ENCODE assay signal across 14 mouse cellular contexts in the genomic region with DNA sequence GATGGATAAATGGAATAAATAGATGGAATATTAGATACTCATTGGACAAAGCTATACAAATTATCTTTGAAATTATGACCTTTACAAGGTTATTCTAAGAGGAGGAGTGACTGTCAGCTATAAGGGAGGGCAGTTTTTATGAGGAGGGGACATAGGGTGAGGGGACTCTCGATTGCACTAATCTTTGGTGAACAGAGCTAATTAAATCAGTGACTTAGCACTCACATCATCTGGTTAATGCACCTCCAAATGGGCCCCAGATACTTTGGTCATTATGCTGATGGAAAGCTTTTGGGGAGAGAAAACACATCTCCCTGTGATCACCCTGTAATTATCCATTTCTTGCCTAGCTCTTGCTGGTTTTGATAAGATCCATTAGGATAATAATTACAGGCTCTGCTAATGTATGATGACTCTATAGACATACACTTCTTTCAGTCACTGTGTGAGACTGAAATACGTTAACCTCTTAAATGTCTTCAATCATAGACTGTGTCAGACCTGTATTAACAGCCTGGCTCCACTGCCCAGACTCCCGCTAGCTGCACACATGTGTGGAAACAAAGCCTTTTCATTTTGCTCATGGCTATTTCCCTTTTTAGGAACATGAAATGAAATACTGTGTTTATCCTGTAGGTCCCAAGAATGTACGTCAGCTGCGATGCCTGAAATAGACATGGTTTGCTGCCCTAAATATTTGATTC.
A peak's percentile ranks its signal among the peaks of the same experiment; 100 is the strongest.
DNase-seq lines count a peak whose midpoint lies in the region; ATAC-seq and TF ChIP-seq lines count a peak whose summit lies in the region.
"Had no signal": no experiment of that assay in that cellular context is flagged by ENCODE, and none has a peak within 500 bp of the region (broad histone marks: within the 10 kb centered on the region; RNA-seq: fewer than 3 reads in every experiment).

No protein-coding gene starts in this region.

- WGBS in intestine, embryonic 15.5 days, result 46% methylated on average over 5 of the region's 5 CpGs
- WGBS in intestine, embryonic 16.5 days, result 62% methylated on average over 5 of the region's 5 CpGs
- WGBS in forebrain, embryonic 15.5 days, result 38% methylated on average over 5 of the region's 5 CpGs
- WGBS in neural tube, embryonic 14.5 days, result 53% methylated on average over 5 of the region's 5 CpGs

- no peak overlapping the region for H3K27ac ChIP-seq in intestine, embryonic 15.5 days
- no peak overlapping the region; the same call in 1 of the 2 replicates for H3K27ac ChIP-seq in intestine, embryonic 16.5 days (ENCODE audit: low read length)
- no peak overlapping the region for H3K27ac ChIP-seq in forebrain, embryonic 15.5 days (replicated peaks)
- H3K27ac ChIP-seq in neural tube, embryonic 14.5 days (ENCODE audit: low read depth, low read length), result no peak overlapping the region
- no peak overlapping the region for H3K27ac ChIP-seq in layer of hippocampus, adult 2 months

- H3K4me1 ChIP-seq in intestine, embryonic 15.5 days (replicated peaks), result no peaks in the 10 kb centered on the region
- 0 out of 2 replicates have a peak, but pooled peaks cover 4% of the 10 kb centered on the region for H3K4me1 ChIP-seq in intestine, embryonic 16.5 days (ENCODE audit: control insufficient read depth, insufficient read depth, low read length)
- H3K4me1 ChIP-seq in forebrain, embryonic 15.5 days, result 0 out of 2 replicates have a peak, but pooled peaks cover 2% of the 10 kb centered on the region
- no peaks in the 10 kb centered on the region for H3K4me1 ChIP-seq in neural tube, embryonic 14.5 days (ENCODE audit: control insufficient read depth, insufficient read depth, low read length)

- H3K36me3 ChIP-seq in intestine, embryonic 15.5 days, result no peaks in the 10 kb centered on the region
- H3K36me3 ChIP-seq in intestine, embryonic 16.5 days (ENCODE audit: control insufficient read depth, insufficient read depth, low read length), result no peaks in the 10 kb centered on the region
- H3K36me3 ChIP-seq in forebrain, embryonic 15.5 days, result no peaks in the 10 kb centered on the region
- H3K36me3 ChIP-seq in neural tube, embryonic 14.5 days (ENCODE audit: control insufficient read depth, insufficient read depth, low read length), result no peaks in the 10 kb centered on the region

- TF ChIP-seq POLR2A in brain, embryonic 14.5 days (IDR thresholded peaks at IDR 0.05; ENCODE audit: borderline replicate concordance, extremely low read depth, insufficient read depth, insufficient read length, poor library complexity, severe bottlenecking), result no peak

- no peak overlapping the region for H3K4me2 ChIP-seq in intestine, embryonic 15.5 days (replicated peaks)
- no peak overlapping the region for H3K4me2 ChIP-seq in intestine, embryonic 16.5 days (ENCODE audit: low read depth, low read length)
- H3K4me2 ChIP-seq in forebrain, embryonic 15.5 days (replicated peaks), result no peak overlapping the region
- no peak overlapping the region for H3K4me2 ChIP-seq in neural tube, embryonic 14.5 days (ENCODE audit: low read depth, low read length)
- H3K4me2 ChIP-seq: heart, embryonic 11.5 days had no signal

- H3K9me3 ChIP-seq in intestine, embryonic 15.5 days, result no peaks in the 10 kb centered on the region
- H3K9me3 ChIP-seq in intestine, embryonic 16.5 days (ENCODE audit: control insufficient read depth, low read length), result no peaks in the 10 kb centered on the region
- no peaks in the 10 kb centered on the region for H3K9me3 ChIP-seq in forebrain, embryonic 15.5 days
- no peaks in the 10 kb centered on the region for H3K9me3 ChIP-seq in neural tube, embryonic 14.5 days (ENCODE audit: control insufficient read depth, low read length)

- ATAC-seq in intestine, embryonic 15.5 days, result peak; percentile 23; the same call in 1 of the 2 replicates
- ATAC-seq in intestine, embryonic 16.5 days, result no peak
- ATAC-seq in forebrain, embryonic 15.5 days (replicated peaks), result peak; percentile 92
- peak; percentile 65; the same call in 1 of the 2 replicates for ATAC-seq in neural tube, embryonic 14.5 days (ENCODE audit: low read depth)
- ATAC-seq: lung, postnatal 0 days had no signal

- peak; percentile 70 for DNase-seq in brain, embryonic 14.5 days (ENCODE audit: low read depth)
- no peak for DNase-seq in kidney, adult 18-20 months
- DNase-seq in layer of hippocampus, adult 2 months (ENCODE audit: low spot score in 2 of 2), result no peak
- no peak for DNase-seq in adrenal gland, postnatal 25 days
- DNase-seq: adrenal gland, postnatal 36 days; cerebellum, adult 11-12 months; right cerebral cortex, postnatal 4 days had no signal

- H3K4me3 ChIP-seq in intestine, embryonic 15.5 days (replicated peaks), result no peak overlapping the region
- H3K4me3 ChIP-seq in intestine, embryonic 16.5 days (ENCODE audit: low read length), result no peak overlapping the region
- H3K4me3 ChIP-seq in forebrain, embryonic 15.5 days, result no peak overlapping the region
- no peak overlapping the region for H3K4me3 ChIP-seq in neural tube, embryonic 14.5 days (ENCODE audit: low read depth, low read length)
- H3K4me3 ChIP-seq in layer of hippocampus, adult 2 months, result no peak overlapping the region

- no peak for TF ChIP-seq CTCF in brain, embryonic 14.5 days (IDR thresholded peaks at IDR 0.05; ENCODE audit: borderline replicate concordance, extremely low read depth, insufficient read depth, insufficient read length)
- no peak for TF ChIP-seq CTCF in layer of hippocampus, adult 2 months (conservative IDR thresholded peaks at IDR 0.05)

- no peaks in the 10 kb centered on the region for H3K27me3 ChIP-seq in intestine, embryonic 15.5 days (replicated peaks)
- H3K27me3 ChIP-seq in intestine, embryonic 16.5 days (replicated peaks; ENCODE audit: control insufficient read depth, insufficient read depth, low read length), result no peaks in the 10 kb centered on the region
- no peaks in the 10 kb centered on the region for H3K27me3 ChIP-seq in forebrain, embryonic 15.5 days
- no peaks in the 10 kb centered on the region for H3K27me3 ChIP-seq in neural tube, embryonic 14.5 days (ENCODE audit: control insufficient read depth, insufficient read depth, low read length)
- H3K27me3 ChIP-seq: CH12.LX had no signal

- no peak overlapping the region for H3K9ac ChIP-seq in intestine, embryonic 15.5 days
- no peak overlapping the region for H3K9ac ChIP-seq in intestine, embryonic 16.5 days (ENCODE audit: low read depth, low read length)
- H3K9ac ChIP-seq in forebrain, embryonic 15.5 days (replicated peaks), result no peak overlapping the region
- H3K9ac ChIP-seq in neural tube, embryonic 14.5 days (replicated peaks; ENCODE audit: low read depth, low read length), result no peak overlapping the region
